Mouse (Mus musculus) heart, adult 11 months (tissue): ENCODE results near the gene Kif21a.

ENCODE experiments used
- DNase-seq: peaks from one replicate; pipeline ENCODE4 v3.0.0; 2022

Kif21a gene

DNA sequence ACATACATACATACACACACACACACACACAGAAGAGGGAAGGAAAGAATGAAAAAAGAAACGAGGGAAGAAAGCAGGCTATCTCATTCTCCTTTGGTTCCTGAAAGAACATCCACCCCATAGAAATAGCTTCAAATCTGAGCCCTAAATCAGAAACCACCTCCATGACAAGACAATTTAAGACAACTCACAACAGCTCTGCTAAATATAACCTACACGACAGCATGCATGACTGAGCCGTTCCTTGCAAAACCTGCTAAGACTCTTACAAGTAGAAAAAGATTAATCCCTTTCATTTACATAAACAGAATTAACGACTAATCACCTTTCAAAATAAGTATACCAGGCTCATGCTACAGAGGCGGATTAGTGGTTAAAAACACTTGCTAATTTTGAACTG, 118.3 kb downstream of the Kif21a start:
- no peak for DNase-seq

DNA sequence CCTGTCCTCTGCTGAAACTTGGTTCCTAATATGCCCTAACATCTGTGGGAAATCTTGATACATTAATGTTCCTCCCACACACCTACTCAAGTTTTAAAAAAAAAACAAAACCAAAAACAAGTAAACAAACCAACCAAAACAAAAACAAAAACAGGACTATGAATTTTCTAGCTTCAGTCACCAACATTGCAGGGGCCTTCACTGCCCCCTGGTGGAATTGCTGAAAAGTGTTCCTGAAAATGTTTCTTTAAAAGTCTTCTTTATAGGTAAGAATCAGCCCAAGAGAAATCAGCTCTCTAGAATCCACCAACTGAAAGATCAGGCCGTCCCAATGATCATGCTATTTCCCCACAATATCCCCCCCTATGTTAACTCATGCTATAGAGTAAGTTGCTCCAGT, 120.7 kb downstream of the Kif21a start:
- DNase-seq = no peak

DNA sequence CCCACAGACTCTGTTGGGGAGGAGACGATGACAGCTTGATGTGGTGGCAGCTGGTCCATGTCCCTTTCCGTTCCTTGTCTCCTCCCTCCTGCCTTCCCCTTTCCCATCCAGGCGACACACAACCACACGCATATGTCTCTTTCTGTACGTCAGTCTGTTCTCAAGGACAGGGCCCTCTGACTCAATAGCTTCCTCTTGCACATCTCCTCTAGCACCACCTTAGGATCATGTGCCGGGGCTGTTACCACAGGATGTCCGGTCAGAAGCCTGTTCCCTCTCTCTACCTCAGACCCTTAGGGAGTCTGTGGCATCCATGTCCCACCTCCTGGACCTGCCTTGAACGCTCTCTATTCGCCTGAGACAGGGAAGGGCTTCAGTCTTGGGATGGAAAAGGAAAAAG, 153.3 kb downstream of the Kif21a start:
- DNase-seq = no peak

DNA sequence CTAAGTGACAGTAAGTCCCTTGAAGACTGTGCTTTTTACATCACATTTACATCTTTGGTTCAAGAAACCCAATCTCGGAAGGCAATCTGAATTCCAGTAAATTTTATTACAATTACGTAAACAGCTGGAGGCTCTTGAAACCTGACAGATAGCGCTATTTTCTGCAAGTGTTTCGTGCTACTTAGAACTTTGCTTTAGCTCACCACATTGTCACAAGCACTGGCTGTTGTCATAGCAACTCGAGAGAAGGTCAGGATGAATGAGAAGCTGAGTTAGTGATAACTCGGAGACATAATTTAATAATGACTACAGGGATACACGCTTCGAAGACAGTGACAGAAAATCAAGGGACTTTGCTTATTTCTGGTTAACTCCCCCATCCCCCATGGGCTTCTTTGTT, 162.3 kb downstream of the Kif21a start:
- no peak for DNase-seq
